Mouse (Mus musculus) v-Abl transformed pro-B cells (cell line): ENCODE measurements at regions not wholly inside any gene's neighbourhood (a gene's known extent, or its start where the extent isn't known, plus 50 kb on each side); places are given as distances from the start of the nearest gene placed in this dataset.
"Not testable (repeated sequence)": the region's sequence is repeated elsewhere in the genome, so short reads cannot be mapped to it uniquely, and the experiment has no call there.

ENCODE experiments used
- in situ Hi-C, 2 experiments: fragments of 400-800 bp; cut with MboI; formaldehyde crosslinking; loops; one replicate each; pipeline ENCODE4 v1.15.1; 2025; ENCODE audit not compliant: unreplicated experiment in 2 of 2

- in situ Hi-C loops: no loop called here
Measured at GRCm38 (mm10) chr16:58136979-58137378, 271.3 kb upstream of the Dcbld2 start.

DNA sequence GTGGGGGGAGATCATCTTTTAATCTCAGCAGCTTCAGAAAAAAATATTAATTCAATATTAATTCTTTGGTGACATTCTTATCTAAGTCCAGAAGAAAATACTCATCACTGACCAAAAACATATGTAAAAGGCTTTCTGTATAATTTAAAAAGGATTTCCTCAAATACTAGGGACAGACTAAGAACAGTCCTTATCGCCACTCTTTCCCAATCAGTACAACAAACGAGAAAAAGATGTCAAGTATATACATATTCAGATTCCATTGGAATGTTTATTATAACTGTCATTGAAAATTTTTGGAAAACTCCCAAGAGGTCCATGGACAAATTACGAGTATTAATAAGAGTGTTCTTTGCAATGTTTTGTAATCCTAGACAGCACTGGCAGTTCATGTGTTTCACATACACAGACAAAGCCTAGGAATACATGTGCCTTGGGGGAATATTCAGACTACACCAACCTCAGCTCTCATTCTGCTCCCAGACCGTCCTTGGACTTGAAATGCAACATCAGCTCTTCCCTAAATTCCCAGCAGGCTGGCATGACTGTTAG lies 270.4 kb upstream of the Dcbld2 start:
- in situ Hi-C loops: no loop called here

GRCm38 (mm10) chr16:58146479-58146878 lies 261.8 kb upstream of the Dcbld2 start:
- in situ Hi-C loops: no loop called here

DNA sequence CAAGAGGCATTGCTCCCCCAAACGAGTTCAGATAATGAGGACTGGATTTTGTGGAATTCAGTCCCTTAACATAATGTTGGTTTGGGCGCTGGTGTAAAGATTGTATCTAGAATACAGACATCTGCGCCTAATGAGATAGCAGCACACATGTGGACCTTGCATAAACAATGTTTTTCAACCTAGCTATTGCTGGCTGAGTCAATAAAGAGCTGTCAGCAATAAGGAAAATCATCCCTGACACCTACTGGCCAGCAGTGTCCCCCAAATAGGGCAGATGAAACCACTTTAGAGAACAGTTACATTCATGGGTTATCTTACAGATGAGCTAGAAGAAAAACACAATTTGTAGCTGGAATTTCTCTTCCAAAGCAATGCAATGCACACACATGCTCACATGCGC lies 252.7 kb upstream of the Dcbld2 start:
- in situ Hi-C loops: loop anchor here in 1 of 2 experiments (25.0 kb wide), 1 partner anchor 493 kb away; no protein-coding TSS in a partner anchor

GRCm38 (mm10) chr16:58178744-58179401 lies 229.4 kb upstream of the Dcbld2 start:
- in situ Hi-C loops: no loop called here

DNA sequence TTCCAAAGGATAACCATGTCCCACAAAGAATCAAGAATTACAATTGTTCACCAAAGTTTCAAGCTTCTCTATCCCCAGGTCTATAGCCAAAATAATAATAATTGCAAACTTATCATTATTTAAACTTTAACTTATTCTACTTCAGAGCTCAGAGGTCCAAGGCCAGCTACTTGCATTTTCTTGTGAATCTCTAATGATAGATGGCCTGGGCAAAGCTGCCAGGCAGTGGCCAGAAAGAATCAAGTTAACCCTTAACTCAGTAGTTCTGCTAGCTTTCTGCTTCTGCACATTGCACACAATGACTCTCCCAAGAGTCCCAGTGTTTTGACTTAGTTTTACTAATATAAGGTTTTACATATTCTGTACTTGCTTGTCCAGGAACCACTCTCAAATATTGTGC lies 228.3 kb upstream of the Dcbld2 start:
- in situ Hi-C loops: not testable (repeated sequence)

- in situ Hi-C loops: no loop called here
Measured at GRCm38 (mm10) chr16:58194619-58195497, 213.4 kb upstream of the Dcbld2 start.

DNA sequence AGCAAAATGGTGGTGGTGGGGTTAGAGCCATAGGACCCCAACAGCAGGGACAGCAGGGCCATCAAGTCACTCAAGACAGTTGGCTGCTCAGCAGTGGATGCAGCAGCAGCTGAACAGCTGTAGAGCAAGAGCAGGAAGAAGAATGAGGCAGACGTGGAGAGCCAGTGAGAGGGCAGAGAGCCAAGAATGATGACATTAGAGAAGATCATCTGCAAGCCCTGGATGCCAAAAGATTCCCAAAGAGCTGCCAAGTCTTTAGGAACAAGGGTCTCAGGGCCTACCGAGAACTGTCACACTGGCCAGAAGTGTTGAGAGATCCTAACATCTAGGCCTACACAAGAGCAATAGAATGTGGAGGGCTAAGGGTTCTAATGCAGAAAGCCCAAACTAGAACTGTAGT lies 196.4 kb upstream of the Dcbld2 start:
- in situ Hi-C loops: no loop called here

DNA sequence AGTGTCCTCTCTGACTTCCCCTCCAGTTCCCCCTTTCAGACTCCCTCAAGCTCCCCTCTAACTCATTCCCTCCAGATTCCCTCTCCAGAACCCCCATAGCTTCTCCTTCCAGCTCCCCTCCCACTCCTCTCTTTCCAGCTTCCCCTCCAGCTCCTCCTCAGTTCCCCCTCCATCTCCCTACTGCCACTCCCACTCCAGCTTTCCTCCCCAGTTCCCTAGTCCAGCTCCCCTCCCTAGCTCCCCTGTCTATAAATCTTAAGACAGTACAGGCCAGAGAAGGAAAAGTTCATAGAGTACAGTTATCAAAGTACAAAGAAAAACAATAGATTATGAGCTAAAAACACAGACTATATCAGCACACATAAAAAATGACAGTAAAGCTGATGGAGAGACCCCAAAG lies 173.6 kb upstream of the Dcbld2 start:
- in situ Hi-C loops: no loop called here

- in situ Hi-C loops: no loop called here
Measured at GRCm38 (mm10) chr16:58236857-58237256, 171.4 kb upstream of the Dcbld2 start.

DNA sequence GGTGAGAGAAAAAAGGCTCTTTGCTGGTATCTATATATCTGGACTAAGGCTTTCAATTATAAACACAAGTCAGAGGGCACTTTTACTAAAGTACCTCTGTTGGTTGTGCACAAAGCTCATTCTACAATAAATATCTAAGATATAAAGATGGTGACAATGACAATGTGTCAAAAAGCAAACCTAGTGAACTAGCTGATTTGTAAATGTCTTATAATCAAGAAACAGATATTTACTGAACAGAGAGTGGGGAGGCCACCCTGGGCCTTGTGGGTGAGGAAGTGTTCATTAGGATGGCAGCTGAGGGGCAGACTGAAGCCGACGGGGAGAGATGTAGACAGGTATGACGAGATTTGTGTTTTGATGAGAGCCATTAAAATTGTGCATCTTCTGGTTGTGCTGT lies 132.0 kb upstream of the Dcbld2 start:
- in situ Hi-C loops: loop anchor here in 1 of 2 experiments (25.0 kb wide), 2 partner anchors 486 to 1164 kb away; partner anchors contain the start of genes Olfr172 and Tomm70a

DNA sequence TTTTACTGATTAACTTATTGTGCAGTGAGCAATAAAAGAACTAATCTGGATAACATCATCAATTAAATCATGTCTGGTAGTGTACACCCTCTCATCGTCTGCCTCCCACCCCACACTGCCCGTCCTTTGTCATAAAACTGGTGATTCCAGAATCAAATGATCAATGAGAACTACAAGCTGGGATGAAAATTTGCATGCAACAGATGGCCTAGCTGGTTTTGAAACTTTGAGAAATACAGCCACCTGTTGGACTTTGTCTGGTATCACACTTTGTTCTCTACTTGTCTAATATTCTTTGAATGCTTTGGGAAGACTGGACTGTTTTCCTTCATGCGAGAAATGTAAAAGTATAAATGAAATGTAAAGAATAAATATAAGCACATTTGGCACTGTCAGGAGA lies 126.8 kb upstream of the Dcbld2 start:
- in situ Hi-C loops: loop anchor here (5.0 to 25.0 kb wide), 4 partner anchors 481 to 1169 kb away; partner anchors contain the start of genes Olfr172 (in 1 of the 2) and Tomm70a (in 1 of the 2)

DNA sequence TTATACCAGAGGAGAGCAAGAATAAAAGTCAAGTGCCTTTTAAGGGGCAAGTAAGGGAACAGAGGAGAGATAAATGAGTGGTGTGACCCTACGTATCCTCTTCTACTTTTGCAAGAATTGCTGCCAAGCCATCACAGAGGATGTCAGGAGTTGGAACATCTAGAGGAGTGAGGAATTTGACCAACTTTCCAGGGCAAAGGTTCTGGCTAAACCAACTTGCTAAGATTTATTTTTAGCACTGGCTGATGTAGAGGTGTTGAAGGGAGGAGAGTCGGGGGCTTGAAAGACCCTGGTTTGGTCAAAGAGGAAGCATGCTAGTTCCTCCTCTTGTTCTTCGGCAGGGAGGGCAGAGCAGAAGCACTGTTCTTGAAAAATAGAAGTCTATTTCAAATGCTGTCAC lies 113.8 kb upstream of the Dcbld2 start:
- in situ Hi-C loops: loop anchor here (10.0 to 25.0 kb wide), 5 partner anchors 160 to 1182 kb away; partner anchors contain the start of genes Gabrr3 (in 1 of the 2), Olfr172 (in 1 of the 2) and Tomm70a (in 1 of the 2)

GRCm38 (mm10) chr16:58295128-58295527 lies 113.1 kb upstream of the Dcbld2 start:
- in situ Hi-C loops: loop anchor here (5.0 to 25.0 kb wide), 7 partner anchors 160 to 1183 kb away; partner anchors contain the start of genes Gabrr3 (in 1 of the 2), Olfr172 (in 1 of the 2) and Tomm70a (in 1 of the 2)

GRCm38 (mm10) chr16:58299495-58299894 lies 108.7 kb upstream of the Dcbld2 start:
- in situ Hi-C loops: loop anchor here (5.0 to 25.0 kb wide), 7 partner anchors 155 to 1187 kb away; partner anchors contain the start of genes Gabrr3 (in 1 of the 2), Olfr172 (in 1 of the 2) and Tomm70a (in 1 of the 2)

- in situ Hi-C loops: no loop called here
Measured at GRCm38 (mm10) chr16:58300098-58300497, 108.1 kb upstream of the Dcbld2 start.

DNA sequence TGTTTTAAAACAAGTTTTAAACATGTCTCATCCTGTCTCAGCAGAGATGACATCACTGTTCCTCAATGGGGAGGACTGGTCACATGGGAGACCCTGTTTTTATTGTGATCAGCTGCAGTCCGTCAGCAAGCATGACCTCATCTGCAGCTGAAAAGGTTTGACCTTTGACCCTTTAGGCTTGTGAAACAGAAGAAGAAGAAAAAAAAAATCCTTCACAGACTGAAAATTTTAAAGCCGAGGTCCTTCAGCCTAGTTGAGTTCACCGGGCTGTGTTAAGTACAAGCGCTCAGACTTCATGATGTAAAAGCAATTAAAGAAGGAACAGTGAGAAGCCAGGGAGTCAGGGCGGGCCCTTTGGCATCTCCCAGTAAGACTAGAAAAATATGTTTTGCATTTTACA lies 104.7 kb upstream of the Dcbld2 start:
- in situ Hi-C loops: no loop called here

GRCm38 (mm10) chr16:58316889-58317455 lies 91.3 kb upstream of the Dcbld2 start:
- in situ Hi-C loops: no loop called here

DNA sequence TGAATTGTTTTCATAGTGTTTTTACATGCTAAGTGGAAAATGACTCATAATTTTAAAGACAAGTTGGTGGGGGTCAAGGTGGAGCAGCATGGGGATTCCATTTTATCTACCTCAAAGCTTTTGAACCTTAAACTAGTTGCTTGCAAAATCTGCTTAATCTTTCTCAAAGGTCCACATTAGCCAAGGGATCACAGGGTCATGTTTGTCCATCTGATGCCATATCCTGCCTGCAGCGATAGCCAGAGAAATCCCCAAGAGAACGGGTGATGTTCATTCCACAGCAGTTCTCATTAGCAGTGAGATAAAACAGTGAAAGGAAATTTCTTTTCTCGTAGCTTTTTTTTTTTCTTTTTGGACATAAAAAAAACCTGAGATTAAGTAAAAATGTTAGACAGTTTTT lies 77.2 kb upstream of the Dcbld2 start:
- in situ Hi-C loops: no loop called here

DNA sequence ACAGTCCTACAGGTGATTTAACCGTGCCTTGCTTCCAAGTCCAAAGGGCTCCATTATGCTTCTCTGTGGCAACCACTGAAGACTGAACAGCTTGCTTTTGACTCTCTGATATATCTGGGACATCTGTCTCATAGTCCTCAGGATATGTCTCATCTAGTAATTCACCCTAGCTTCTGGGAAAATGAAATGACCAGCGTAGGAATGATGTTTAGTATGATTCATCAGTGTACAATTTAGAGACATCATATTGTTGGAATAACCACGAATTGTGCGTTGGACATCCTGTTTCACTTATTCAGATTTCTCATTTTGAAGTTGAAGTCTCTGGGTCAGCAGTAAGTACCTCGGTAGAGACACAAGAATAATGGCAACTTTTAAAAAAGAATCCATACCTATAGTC lies 64.3 kb upstream of the Dcbld2 start:
- in situ Hi-C loops: no loop called here

GRCm38 (mm10) chr16:58349354-58349753 lies 58.9 kb upstream of the Dcbld2 start:
- in situ Hi-C loops: no loop called here
